Mouse (Mus musculus): ENCODE data around the gene Arntl.

Arntl gene

DNA sequence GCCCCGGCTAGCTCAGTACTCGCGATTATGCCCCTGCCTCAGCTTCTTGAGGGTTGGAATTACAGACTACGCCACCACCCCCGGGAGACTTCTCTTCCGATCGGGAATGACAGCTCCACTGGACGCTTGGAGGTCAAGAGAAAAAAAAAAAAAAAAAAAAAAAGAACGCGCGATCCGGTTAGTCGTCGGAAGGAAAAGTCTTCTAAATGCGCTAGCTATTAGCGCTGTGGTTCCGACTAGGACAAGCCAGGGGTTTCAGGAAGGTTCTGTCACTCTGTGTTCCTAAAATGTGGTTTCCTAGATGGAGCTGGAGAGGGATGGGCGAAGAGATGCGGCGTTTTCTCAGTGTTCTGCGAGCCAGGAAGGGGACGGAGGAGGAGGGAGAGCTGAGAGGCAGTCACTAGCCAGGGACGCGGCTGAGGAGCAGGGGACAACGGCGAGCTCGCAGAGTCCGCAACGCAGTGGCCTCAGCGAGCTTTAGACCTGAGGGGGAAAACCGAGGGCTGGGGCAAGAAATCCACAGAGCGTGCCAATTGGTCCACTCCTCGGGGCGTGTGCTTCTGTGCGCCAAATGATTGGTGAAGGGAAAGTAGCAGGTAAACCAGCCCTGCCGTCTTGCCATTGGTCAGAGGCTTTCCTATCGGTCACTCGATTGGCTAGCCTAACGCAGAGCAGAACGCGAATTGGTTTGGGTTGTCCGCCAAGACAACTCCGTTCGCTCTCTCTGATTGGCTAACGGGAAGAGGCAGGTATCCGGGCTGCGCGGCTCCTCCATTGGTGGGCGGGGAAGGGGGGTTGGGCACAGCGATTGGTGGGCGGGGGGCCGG, at the start of gene Arntl:
Gene Arntl, plus strand, starts transcription at position 822 of the 827 bp plus-strand sequence.
- DNase-seq: peak; percentile 93 to 97

DNA sequence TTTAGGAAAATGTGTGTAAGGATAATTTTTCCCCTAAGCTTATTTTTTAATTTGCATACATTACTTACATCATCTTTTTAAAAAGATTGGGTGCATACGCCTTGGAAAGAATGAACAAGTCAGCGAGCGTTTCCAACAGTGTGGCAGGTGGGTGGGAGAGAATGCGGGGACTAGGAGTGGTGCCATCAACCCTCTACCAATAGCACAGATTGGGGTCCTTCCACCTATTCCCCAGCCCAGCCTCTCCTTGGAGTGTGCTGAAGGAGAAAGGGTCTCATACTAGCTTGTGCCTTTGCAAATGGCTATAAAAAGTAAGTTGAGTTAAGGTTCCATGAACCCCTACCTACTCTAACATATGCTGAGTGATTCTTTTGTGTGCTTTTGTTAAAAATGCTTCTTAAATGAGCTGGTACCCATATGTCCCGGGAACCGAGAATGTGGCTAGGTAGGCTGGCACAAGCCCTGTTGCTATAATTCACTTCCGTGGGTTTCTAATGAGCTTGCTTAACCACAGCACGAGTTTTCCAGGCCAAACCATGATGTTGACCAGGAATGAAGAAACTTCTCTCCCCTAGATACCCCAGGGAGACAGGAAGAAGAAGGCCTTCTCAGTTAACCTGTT, 46.1 kb upstream of the Arntl start:
- DNase-seq: no peak

DNA sequence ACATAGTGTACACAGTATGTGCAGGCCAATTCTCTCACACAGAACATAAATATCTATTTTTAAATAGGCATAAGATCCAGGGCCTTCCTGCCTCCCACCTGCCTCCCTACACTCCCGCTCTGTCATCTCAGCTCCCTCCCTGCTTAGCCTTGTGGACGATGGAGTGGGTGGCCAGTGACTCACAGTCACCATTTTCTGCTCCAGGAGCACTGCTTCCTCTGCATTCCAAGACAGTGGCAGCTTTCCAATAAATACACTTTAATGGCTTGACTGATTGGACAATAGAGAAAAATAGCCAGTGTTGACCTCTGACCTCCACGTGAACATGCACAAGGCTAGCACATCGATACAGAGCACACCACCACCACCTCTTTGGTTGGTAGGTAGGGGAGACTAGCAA, 42.5 kb upstream of the Arntl start:
- DNase-seq: no peak

DNA sequence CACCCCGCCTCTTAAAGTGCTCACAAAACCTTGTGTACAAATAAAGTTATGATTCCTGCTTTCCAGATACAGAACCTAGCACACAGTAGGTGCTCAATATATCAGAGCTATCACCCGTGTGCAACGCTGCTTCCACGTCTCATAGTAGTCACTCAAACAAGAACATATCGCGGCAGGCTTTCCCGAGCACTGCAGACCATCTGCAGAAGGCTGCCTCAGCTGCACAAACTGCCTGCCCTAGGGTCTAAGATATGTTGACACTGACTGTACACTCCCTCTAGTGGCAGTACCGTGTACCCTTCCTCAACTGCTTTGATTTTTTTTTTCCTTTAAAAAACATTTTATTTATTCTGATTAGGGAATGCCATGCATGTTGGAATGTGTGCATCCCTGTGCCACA, 40.2 kb upstream of the Arntl start:
- peak; percentile 30 to 51 for DNase-seq

DNA sequence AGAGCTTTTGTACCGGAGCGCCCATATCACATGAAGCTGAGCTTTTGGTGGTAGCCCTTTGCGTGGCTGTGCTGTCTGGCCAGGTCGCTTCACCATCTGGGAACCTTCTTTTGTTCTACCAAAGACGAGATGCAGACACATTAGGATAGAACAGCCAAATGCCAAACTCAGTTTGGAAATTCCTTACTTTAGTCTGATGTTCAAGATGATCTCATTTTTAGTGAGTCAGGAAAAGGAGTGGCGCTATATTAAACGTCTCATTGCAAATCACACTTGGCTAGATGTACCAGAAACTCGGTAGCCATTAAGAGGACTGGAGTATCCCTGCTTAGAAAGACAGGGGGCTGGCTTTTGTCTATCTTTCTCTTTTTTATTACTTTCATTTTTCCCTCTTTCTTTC, 38.7 kb upstream of the Arntl start:
- DNase-seq: no peak

DNA sequence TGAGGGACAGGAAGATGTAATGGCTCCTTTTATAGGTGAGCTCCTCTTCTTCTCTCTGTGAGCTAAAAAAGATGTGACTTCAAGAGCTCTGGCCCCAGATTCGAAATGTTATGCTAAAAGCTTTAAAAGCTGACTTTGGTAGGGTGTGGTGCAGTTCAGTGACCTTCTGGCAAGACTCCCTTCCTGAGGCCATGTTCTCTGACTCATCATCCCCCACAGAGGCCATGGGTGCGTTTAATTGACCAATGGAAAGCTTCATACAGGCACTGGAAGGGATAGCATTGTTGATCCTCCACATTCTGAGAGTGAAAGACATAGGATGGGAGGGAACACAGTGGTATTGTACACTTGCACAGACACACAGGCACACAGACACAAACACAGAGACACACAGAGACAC, 34.8 kb upstream of the Arntl start:
- no peak for DNase-seq

DNA sequence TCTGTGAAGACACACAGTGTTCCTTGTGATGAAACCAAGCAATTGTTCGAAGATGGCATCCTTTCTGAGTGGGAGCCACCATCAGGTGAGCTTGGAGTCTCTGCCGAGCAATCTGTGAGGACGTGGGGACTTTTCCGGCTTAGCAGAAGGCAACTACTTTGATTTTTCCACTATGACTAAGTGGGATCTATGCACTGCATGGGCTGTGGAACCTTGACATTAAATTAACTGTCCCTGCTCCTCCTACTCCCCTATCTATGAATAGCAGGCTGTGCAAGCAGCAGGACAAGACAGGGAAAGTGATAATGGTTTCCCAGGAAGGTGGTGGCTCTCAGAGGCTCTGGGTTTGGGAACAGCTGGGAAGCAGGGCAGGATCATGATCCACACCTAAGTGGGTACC, 31.8 kb upstream of the Arntl start:
- no peak for DNase-seq

DNA sequence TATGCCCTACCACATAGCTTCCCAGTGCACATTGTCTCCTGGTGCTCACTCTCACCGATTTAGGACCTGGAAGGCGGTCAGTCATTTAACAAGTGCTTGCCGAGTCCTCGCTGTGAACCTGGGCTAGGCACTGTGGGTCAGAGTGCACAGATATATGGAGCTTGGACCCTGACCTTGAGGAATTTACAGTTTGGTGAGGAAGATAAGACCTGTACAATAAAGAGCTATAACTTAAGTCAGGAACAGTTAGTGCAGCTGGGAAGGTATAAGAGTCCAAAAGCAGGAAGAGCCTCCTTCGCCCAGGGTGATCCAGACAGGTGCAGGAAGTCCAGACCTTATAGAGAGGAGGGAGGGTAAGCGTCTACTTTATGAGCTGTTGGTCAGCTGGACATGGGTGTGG, 29.2 kb upstream of the Arntl start:
- no peak for DNase-seq

DNA sequence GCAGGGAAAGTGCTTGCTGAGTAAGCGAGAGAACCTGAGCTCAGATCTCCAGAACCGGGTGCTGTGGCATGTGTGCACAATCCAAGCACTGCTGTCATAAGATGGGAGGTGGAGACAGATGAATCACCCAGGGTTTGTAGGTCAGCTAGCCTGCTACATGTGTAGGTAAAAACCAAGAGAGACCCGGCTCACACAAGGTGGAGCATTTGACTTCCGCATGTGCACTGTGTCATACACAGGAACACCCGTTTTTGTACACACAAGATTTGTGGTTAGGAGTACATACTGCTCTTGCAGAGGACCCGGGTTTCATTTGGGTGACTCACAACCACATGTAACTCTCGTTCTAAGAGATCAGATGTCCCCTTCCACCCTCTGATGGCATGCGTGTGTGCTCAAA, 23.5 kb upstream of the Arntl start:
- DNase-seq: no peak

DNA sequence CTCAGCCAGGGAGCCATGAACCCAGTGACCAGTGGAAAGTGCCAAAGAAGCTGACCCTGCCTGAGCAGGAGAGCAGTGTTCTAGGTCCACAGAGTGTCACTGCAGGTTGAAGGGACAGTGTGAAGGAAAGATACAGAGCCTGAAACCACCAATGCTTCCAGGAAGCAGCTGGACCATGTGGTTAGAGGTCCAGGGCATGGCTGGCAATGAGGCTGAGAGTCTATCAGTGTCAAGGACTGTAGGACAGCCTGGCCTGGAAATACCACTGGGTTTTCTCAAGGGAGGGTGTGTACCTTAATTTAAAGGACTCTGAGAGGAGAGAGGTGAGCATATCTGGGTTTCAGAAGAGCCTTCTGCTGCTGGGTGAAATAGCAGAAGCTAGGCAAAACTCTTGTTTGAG, 22.2 kb upstream of the Arntl start:
- DNase-seq: no peak

DNA sequence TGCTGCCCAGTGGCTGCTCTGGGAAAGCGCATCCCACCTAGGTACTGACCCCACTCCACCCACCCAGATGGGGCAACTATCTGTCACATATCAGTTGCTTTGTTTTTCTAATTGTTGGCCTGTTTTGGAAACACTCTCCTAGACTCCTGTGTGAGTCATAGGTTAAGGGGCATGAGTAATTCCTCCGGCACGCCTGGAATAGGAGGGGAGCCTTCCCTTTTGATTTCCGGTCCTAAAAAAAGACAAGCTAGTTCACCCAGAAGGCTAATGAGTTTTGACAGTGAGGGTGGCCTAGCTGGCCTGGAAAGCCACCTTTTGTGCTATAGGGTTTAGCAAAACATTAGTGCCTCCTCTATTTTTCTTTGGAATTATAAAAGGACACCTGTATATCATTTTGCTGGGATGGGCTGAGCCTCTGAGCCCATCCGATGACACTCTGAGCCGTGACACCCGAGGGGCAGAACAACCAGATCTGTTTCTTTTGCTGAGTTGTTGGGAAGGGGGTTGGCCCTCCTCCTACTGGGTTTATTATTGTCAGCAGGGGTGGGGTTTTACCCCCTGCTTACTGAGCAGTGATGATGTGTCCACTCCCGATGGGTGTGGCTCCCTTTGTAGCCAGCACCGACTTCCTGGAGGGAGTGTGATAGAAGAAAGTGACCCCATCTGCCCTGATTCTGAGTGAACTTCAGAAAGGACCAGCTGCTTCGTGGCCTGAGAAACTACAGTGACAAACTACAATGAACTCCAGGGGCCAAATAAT, 21.0 kb upstream of the Arntl start:
- no peak for DNase-seq

DNA sequence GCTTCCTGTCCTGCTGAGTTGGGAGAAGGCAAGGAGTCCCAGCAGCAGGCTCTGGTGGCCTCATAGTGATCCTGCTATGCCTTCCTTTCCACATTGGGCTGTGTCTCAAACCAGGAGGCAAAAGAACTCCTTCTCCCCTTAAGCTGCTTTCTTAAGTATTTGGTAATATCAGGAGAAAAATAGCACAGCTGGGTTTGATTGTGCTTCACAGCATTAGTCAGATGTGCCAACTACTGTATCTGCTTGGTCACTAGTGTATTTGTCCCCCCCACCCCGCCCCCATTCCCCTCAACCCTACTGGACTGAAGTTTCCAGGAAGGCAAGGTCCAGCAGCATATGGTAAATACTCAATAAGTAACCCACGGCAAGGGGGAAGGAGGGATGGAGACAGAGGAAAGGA, 19.2 kb upstream of the Arntl start:
- no peak for DNase-seq

DNA sequence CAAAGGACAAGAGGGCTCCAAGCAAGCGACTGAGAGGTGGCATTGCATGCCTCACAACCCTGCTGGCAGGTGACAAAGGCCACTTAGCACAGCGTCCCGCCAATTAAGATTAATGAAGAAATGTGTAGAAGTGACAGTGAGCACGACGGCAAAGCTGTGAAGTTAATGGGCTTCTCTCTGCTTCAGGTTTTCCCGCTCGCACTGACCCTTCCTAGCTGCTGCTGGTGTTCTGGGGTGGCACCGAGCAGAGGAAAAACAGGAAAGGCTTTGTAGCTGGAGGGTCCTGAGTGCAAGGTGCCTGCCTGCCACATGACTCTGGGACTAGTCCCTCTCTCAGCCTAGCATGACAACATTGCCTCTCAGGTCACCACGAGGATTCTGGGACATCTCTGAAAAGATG, 18.7 kb upstream of the Arntl start:
- DNase-seq: no peak

DNA sequence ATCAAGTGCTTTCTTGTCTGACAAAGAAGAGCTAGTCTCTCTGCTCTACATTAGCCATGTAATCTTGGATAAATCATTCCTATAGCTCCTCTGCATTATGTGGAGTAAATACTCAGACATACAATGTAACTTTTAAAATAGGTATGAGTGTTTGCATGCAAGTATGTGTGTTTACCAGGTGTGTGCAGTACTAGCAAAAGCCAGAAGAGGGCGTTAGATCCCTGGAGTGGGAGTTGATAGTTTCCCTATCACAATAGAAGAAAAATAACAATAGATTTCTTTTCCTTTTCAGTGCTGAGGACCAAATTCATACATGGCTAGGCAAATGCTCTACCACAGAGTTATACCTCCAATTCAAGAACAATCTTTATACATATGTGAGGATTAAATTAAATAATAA, 15.5 kb upstream of the Arntl start:
- no peak for DNase-seq

DNA sequence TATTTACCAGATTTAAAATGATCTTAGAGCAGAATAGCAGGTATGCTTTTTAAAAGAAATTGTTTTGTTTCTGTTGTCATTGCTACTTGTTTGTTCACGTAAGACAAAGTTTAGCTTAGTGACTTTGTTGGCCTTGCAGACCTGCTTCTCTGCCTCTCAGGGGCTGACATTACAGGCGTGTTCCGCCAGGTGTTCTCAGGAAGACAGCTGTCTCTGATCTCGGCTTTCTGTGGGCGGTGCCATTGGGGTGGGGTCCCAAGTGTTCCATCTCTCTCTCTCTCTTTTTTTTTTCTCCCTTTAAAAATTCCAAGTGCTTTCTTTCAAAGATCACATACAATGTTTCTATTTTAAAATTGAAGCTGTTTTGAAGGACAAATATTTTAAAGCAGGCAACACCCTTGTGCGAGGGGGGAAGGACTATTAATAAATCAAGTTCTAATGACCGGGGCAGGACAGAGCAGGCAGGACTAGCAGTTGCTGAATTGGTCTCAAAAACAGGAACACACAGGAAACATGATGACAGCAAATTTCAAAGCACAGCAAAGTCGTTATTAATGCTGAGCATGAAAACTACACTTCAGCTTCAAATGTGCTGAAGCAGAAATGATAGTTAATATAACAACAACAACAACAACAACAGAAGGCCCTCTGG, 14.4 kb upstream of the Arntl start:
- no peak for DNase-seq

DNA sequence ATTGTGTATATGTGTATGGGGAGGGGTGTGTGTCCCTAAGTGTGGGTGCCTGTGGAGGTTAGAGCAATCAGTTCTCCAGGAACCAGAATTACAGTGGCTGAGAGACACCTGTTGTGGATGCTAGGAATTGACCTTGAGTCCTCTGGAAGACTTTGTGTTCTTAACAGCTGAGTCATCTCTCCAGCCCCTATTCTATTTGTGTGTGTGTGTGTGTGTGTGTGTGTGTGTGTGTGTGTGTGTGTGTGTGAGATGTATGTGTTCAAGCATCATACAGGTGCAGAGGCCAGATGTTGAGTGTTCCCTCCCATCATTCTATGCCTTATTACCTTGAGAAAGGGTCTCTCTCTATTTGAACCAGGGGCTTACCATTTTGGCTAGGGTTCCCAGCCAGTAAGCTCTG, 13.4 kb upstream of the Arntl start:
- DNase-seq: no peak

DNA sequence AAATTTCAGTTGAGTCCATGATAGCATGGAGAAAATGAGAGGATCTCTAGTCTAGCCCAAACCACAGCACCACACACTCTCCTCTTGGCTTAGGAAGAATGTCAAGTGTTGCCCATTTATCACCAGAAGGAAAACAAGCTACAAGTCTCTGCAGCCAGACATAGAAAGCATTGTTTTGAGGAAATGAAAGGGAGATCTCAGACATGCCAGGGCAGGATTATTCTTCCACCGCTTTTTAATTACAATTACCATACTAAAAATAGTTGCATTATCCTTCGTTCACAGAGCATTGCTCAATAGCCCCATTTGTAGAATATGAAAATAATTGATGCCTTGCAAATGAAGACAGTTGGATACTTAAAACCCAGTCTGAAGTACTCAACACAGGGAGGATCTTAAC, 12.0 kb upstream of the Arntl start:
- DNase-seq: no peak

DNA sequence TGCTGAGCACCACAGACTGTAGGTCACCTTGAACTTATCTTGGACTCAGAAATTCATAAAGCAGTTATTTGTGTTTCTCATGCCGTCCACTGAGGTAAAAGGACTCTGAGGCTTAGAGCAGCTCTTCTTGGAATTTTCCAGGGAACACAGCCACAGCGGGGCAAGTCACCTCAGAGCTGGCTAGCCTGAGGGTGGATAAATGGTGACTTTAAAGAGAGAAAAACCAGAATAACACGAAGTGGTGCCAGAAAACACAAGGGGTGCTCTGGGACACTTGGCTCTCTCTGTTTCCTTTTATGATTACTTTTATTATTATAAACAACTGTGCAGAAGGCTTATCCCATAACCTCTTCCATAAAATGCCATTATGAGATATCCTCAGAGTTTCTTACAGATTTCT, 11.1 kb upstream of the Arntl start:
- DNase-seq: no peak

DNA sequence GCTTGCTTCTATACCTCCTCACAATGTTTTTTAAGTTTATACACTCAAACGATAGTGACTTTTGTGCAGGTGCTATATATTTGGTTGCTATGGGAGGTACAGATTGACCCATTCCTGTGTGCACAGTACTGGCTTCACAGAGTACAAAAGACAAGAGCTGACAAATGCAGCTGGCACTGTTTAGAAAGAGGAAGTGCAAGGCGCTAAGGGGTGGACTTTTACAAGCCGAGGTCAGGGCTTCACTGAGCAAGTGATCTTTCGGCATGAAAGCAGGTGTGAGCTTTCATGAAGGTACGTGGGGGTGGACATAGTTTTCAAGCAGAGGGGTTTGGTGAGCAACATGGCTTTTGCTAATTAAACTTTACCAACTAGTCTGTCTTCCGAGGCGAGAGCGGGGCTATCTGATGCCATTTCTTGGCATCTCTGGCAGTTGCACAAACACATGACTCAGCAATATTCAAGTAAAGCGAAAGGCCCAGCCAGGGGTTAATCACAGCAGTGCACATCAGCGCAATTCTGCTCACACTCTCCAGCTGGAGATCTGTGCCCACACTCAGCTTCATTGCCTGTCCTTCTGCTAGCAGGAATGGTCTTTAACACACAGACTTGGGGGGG, 10.0 kb upstream of the Arntl start:
- no peak for DNase-seq

DNA sequence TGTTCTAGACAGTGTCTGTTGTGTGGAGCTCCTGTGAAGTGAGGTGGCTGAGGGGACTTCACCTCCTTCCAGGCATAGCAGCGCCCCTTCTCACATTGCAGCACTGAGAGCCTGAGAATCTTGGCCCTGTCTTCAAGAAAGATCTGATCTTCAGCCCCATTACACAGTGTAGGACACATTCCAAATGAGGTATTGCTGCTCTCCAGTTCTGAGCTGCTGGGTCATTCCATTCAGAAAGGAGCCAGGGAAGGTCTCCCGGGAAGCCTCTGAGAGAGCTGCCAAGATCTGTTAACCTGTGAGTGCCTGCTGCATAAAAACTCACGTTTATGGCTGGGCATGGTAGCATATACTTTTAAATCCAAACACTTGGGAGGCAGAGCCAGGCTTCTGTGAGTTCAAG, 5.7 kb upstream of the Arntl start:
- DNase-seq: peak in 1 of 2 experiments; percentile 20

DNA sequence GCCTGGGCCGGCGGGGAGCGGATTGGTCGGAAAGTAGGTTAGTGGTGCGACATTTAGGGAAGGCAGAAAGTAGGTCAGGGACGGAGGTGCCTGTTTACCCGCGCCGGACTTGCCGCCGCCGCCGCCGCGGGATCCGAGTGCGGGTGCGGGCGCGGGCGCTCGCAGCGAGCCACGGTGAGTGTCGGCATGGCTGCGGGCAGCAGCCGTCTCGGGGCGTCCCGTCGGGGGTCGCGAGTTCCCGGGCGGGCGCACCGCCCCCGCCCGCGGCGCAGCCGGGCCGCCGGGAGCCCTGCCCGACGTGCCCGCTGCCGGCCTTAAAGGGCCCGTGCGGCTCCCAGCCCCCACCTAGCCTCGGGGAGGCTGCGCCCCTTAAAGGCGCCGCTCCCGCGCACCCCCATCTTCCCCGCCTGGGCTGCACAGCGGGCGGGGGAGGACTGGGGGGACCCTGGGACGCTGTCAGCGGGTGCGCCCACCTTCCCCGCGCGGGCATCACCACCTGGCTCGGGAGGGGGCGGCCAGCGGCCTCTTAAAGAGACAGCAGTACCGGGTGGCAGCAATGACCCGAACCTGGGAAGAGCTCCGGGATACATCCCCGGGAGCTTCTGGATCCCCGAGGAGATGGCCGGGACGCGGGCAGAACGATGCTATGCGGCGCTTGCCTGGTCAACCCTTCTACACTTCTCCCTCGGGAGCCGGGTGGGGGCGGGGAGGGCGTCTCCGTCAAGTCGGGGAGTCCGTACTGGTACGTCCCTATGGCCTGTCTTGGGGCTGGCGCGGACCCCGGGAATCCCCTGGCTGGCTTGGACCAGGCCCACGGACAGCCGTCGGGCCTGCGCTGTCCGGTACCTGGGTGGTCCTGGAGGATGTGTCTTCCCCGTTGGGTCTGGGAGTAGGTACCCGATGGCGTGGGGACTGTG, 464 bp downstream of the Arntl start:
- peak in 1 of 2 experiments; percentile 82 for DNase-seq

DNA sequence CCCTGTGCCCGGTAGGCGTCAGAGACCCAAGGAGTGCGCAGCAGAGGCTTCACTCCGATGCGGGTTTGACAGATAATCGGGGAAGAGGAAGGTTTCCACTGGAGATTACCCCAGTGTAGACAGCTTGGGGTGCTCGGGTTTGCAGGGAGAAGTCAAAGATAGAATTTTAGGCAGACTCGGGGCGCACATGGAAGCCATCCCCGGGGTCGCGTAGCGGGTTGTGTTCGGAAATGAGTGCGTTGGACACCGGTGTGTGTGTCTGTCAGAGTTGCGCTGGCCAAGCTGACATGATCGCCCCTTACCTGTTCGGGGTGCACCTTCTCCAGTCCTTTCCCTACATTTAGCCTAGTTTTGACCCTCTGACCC, 1.1 kb downstream of the Arntl start:
- DNase-seq: peak; percentile 35 to 39
